Mouse (Mus musculus): Measurements from ENCODE around the gene Grap. TPM values are rescaled to one million over a fixed set of nuclear protein-coding genes. Genes with fewer than 3 reads are reported as not detected.

Grap gene
- polyA plus RNA-seq (2012; rRNA removed) (2.1 and 2.2 TPM in 2 replicates), polyA plus RNA-seq (2014; fragmentation: Nextera tagmentation; extraction: Ambion mirVana) (1.6 and 1.9 TPM in 2 replicates)

DNA sequence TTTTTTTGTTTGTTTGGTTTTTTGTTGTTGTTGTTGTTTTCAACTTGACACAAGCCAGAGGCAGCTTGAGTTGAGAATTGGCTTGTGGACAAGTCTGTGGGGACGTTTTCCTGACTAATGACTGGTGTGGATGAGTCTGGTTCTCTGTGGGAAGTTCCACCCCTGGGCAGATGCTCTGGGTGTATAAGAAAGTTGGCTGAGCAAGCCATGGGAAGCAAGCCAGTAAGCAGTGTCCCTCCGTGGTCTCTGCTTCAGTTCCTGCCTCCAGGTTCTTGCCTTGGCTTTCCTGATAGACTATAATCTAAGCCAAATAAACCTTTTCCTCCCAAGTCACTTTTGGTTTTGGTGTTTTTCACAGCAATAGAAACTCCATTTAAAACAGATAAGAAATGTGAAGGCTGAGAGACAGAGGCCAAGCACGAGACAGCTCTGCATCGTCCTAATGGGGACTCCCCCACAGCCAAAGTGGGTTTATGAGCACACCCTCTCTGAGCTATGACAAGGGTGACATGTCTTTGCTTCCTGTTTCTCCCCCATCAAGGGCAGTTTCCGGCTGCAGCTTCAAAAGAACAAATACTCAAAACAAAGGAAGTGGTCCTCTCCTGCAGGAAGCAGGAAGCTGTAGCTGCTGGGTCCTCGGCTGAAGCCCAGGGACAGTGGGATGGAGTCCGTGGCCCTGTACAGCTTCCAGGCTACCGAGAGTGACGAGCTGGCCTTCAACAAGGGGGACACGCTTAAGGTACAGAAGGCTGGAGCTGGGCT is at the start of gene Grap:
TSS of gene Grap (plus strand) at position 580 of the 762 bp plus-strand sequence.
- Histone ChIP-seq H3K9me3 (ENCODE audit: control insufficient read depth, low read length) (no peaks in the 10 kb centered on the region), H3K4me1 (replicated peaks; ENCODE audit: control insufficient read depth in 2 of 2, insufficient read depth in 2 of 2, low read length in 1 of 2) (no peaks in the 10 kb centered on the region), H3K4me2 (ENCODE audit: low read depth) (peak within 1 kb of the TSS; percentile 1; the same call in 1 of the 2 replicates), H3K27me3 (ENCODE audit: control insufficient read depth, insufficient read depth, low read length) (no peaks in the 10 kb centered on the region; the same call in 1 of the 2 replicates), H3K4me3 (ENCODE audit: insufficient read depth in 1 of 2, low read depth in 2 of 2, low read length in 2 of 2) (peak within 1 kb of the TSS; percentile 2 to 54; a peak in 3 of 4 replicates), H3K36me3 (replicated peaks; ENCODE audit: control insufficient read depth, insufficient read depth, low read depth) (no peaks in the 10 kb centered on the region), H3K27ac (no peak within 1 kb of the TSS), H3K9ac (replicated peaks) (no peak within 1 kb of the TSS)
- TF ChIP-seq CTCF (IDR thresholded peaks at IDR 0.05; ENCODE audit: low read depth) (no peak), EP300 (IDR thresholded peaks at IDR 0.05; ENCODE audit: low read depth) (no peak)
- ATAC-seq (ENCODE audit: insufficient read depth), result no peak
- no peak for DNase-seq (ENCODE audit: low read depth in 3 of 3, low spot score in 3 of 3)
- WGBS (ENCODE audit: insufficient replicate concordance), result 11% methylated on average over 10 of the region's 10 CpGs

DNA sequence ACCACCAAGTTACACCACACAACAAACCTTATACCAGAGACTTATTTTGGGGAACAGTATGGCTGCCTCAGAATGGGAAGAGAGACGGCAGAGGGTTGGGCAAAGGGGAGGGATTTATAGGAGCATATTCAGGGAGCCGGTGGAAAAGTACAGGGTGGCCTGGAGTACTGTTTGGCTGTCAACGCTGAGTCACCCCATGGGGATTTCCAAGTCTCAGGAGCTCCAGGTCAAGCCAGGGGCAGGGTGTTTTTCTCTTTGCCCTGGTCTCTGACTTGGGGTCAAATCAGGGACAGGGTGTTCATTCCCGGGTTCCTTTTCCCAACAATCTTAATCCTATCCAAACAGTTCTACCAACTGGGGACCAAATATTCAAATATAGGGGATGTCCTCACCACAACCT is 45.0 kb upstream of the Grap start:
- Histone ChIP-seq H3K4me3 (ENCODE audit: insufficient read depth in 1 of 2, low read depth in 2 of 2, low read length in 2 of 2) (no peak overlapping the region), H3K27me3 (ENCODE audit: control insufficient read depth, insufficient read depth, low read length) (no peaks in the 10 kb centered on the region), H3K27ac (no peak overlapping the region), H3K9ac (replicated peaks) (no peak overlapping the region), H3K36me3 (replicated peaks; ENCODE audit: control insufficient read depth, insufficient read depth, low read depth) (no peaks in the 10 kb centered on the region), H3K4me2 (ENCODE audit: low read depth) (no peak overlapping the region), H3K9me3 (ENCODE audit: control insufficient read depth, low read length) (no peaks in the 10 kb centered on the region), H3K4me1 (replicated peaks; ENCODE audit: control insufficient read depth in 2 of 2, insufficient read depth in 2 of 2, low read length in 1 of 2) (no peaks in the 10 kb centered on the region)
- 58% methylated on average over 4 of the region's 4 CpGs for WGBS (ENCODE audit: insufficient replicate concordance)
- TF ChIP-seq CTCF (IDR thresholded peaks at IDR 0.05; ENCODE audit: low read depth), result no peak
- no peak for TF ChIP-seq EP300 (IDR thresholded peaks at IDR 0.05; ENCODE audit: low read depth)
- DNase-seq (ENCODE audit: low read depth in 3 of 3, low spot score in 3 of 3), result no peak
- ATAC-seq (ENCODE audit: insufficient read depth), result no peak

DNA sequence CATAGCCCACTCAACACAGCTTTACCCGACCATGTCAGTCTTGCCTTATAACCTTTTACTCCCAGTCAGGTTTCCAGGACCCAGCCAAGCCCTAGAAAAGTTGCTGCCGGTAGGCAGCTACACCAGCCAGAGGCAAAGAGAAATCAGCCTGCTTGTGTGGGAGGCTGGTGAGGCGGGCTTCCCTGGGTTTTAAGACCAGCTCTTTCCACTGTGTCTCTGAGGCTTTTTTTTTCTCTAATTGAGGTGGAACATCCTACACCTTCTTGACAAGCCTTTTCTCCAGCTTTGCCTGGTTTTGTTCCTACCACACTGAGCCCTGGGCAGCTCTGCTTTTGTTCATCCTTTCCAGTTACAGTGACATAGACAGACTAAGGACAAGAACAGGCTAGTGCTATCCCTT is 41.9 kb upstream of the Grap start:
- no peak for TF ChIP-seq EP300 (IDR thresholded peaks at IDR 0.05; ENCODE audit: low read depth)
- TF ChIP-seq CTCF (IDR thresholded peaks at IDR 0.05; ENCODE audit: low read depth), result no peak
- peaks cover 4% of the 10 kb centered on the region; the same call in 1 of the 2 replicates for H3K27me3 ChIP-seq (ENCODE audit: control insufficient read depth, insufficient read depth, low read length)
- 50% methylated on average over 3 of the region's 3 CpGs for WGBS (ENCODE audit: insufficient replicate concordance)
- H3K36me3 ChIP-seq (replicated peaks; ENCODE audit: control insufficient read depth, insufficient read depth, low read depth), result no peaks in the 10 kb centered on the region
- no peaks in the 10 kb centered on the region for H3K4me1 ChIP-seq (replicated peaks; ENCODE audit: control insufficient read depth in 2 of 2, insufficient read depth in 2 of 2, low read length in 1 of 2)
- H3K27ac ChIP-seq, result no peak overlapping the region
- ATAC-seq (ENCODE audit: insufficient read depth), result no peak
- no peak overlapping the region for H3K4me3 ChIP-seq (ENCODE audit: insufficient read depth in 1 of 2, low read depth in 2 of 2, low read length in 2 of 2)
- H3K4me2 ChIP-seq (ENCODE audit: low read depth), result no peak overlapping the region
- no peak for DNase-seq (ENCODE audit: low read depth in 3 of 3, low spot score in 3 of 3)
- no peaks in the 10 kb centered on the region for H3K9me3 ChIP-seq (ENCODE audit: control insufficient read depth, low read length)
- H3K9ac ChIP-seq (replicated peaks), result no peak overlapping the region

DNA sequence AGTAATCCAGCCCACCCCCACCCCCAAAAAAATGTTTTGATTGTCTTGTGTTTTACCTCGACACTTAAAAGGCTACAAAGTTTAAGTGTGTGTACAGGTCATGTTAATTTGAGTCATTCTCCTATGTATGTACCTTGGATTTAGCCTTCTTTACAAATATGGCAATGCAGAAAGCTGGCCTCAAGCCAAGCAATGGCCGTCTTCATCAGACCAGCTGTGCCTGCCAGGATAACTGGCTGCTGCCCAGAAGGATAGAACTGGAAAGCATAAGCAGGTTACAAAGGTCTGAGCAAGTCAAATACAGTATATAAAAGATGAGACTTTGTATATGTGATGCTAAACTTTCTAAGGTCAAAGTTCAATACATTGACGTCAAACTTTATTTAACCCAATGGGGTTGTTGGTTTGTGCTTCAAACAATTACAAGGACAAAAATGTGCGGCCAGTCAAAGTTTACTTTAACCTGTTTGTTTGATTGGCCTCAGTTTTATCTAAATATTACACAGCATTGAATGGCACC is 40.9 kb upstream of the Grap start:
- DNase-seq (ENCODE audit: low read depth in 3 of 3, low spot score in 3 of 3), result no peak
- H3K27me3 ChIP-seq (ENCODE audit: control insufficient read depth, insufficient read depth, low read length), result peaks cover 4% of the 10 kb centered on the region; the same call in 1 of the 2 replicates
- no peaks in the 10 kb centered on the region for H3K4me1 ChIP-seq (replicated peaks; ENCODE audit: control insufficient read depth in 2 of 2, insufficient read depth in 2 of 2, low read length in 1 of 2)
- H3K4me3 ChIP-seq (ENCODE audit: insufficient read depth in 1 of 2, low read depth in 2 of 2, low read length in 2 of 2), result no peak overlapping the region
- no peak overlapping the region for H3K4me2 ChIP-seq (ENCODE audit: low read depth)
- no peak overlapping the region for H3K9ac ChIP-seq (replicated peaks)
- no peak for ATAC-seq (ENCODE audit: insufficient read depth)
- TF ChIP-seq EP300 (IDR thresholded peaks at IDR 0.05; ENCODE audit: low read depth) (no peak), CTCF (IDR thresholded peaks at IDR 0.05; ENCODE audit: low read depth) (no peak)
- H3K36me3 ChIP-seq (replicated peaks; ENCODE audit: control insufficient read depth, insufficient read depth, low read depth), result no peaks in the 10 kb centered on the region
- WGBS (ENCODE audit: insufficient replicate concordance), result 54% methylated on average over 4 of the region's 4 CpGs
- no peaks in the 10 kb centered on the region for H3K9me3 ChIP-seq (ENCODE audit: control insufficient read depth, low read length)
- H3K27ac ChIP-seq, result no peak overlapping the region

DNA sequence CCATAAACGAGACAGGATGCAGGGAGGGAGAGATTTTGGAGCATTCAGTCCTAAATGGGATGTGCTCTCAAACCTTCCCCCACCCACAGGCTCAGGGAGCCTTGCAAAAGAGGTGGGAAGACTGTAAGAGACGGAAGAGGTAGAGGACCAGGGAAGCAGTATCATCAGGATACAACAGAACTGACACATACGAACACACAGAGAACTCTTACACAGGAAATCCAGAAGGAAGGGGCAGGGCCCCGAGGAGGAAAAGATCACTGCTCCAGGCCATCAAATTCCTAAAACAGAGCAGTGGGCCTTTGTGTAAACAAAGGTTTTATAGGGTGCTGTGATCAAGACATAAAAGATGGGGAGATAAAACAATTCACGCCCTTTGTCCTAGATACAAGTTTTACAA is 38.7 kb upstream of the Grap start:
- WGBS (ENCODE audit: insufficient replicate concordance), result 21% methylated on average over 5 of the region's 5 CpGs
- no peak overlapping the region for H3K27ac ChIP-seq
- no peaks in the 10 kb centered on the region for H3K4me1 ChIP-seq (replicated peaks; ENCODE audit: control insufficient read depth in 2 of 2, insufficient read depth in 2 of 2, low read length in 1 of 2)
- no peak overlapping the region for H3K4me2 ChIP-seq (ENCODE audit: low read depth)
- DNase-seq (ENCODE audit: low read depth in 3 of 3, low spot score in 3 of 3) (no peak), ATAC-seq (ENCODE audit: insufficient read depth) (no peak)
- H3K27me3 ChIP-seq (ENCODE audit: control insufficient read depth, insufficient read depth, low read length), result peaks cover 4% of the 10 kb centered on the region; the same call in 1 of the 2 replicates
- no peaks in the 10 kb centered on the region for H3K9me3 ChIP-seq (ENCODE audit: control insufficient read depth, low read length)
- H3K9ac ChIP-seq (replicated peaks), result no peak overlapping the region
- TF ChIP-seq CTCF (IDR thresholded peaks at IDR 0.05; ENCODE audit: low read depth), result no peak
- TF ChIP-seq EP300 (IDR thresholded peaks at IDR 0.05; ENCODE audit: low read depth), result no peak
- no peaks in the 10 kb centered on the region for H3K36me3 ChIP-seq (replicated peaks; ENCODE audit: control insufficient read depth, insufficient read depth, low read depth)
- no peak overlapping the region for H3K4me3 ChIP-seq (ENCODE audit: insufficient read depth in 1 of 2, low read depth in 2 of 2, low read length in 2 of 2)
